Mouse (Mus musculus): ENCODE measurements around the gene Car10. TPM values are rescaled to one million over a fixed set of nuclear protein-coding genes. Genes with fewer than 3 reads are reported as not detected.
A peak's percentile ranks its signal among the peaks of the same experiment; 100 is the strongest.

Car10 gene
- polyA plus RNA-seq, 1 experiment from 2014 or later: 29.3 TPM

DNA sequence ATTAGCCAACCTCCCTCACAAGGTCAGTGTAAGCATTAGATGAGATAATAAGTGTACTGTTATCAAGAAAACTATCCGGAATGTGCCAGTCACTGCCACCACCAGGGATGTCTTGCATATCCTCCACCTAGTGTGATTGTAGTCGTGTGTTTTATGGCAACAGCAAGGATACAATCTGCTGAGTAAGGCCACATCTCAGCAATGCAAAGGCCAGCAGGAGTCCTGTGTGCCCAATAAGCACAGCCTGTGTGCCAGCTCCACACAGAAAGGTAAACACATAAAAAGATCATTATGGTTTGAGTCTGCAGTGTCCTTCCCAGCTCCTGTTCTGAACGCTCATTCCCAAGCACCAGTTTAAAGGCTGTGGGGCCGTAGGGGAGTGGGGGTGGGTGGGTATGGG, 386.8 kb downstream of the Car10 start:
- 84% methylated on average over 4 of the region's 4 CpGs for whole genome bisulfite sequencing
- Histone ChIP-seq H3K9me3 (no peaks in the 10 kb centered on the region), H3K27ac (no peak overlapping the region), H3K27me3 (no peaks in the 10 kb centered on the region), H3K9ac (no peak overlapping the region), H3K4me3 (no peak overlapping the region), H3K4me2 (no peak overlapping the region), H3K36me3 (no peaks in the 10 kb centered on the region), H3K4me1 (replicated peaks) (peaks cover 4% of the 10 kb centered on the region)
- ATAC-seq (ENCODE audit: low FRiP score): no peak

DNA sequence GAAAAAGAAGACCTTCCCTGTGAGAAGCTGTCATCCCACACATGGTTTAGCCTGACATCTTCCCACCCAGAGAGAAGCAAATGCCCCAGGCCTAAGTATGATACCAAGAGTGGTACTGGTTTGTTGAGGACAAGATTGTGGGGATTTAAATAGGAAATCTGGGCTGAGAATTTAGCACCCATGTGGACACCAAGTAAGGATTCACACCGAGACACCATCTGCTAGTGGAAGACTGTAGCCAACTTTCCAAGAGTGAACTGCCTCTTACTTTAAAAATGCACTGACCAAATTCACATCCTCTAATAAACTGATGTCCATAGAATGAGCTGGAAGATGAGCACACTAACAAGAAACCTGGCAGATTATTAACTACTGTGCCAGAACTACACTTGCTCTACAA, 389.2 kb downstream of the Car10 start:
- 96% methylated on average over 1 of the region's 1 CpGs for WGBS
- Histone ChIP-seq H3K9me3 (no peaks in the 10 kb centered on the region), H3K9ac (no peak overlapping the region), H3K4me1 (replicated peaks) (peaks cover 4% of the 10 kb centered on the region), H3K4me3 (no peak overlapping the region), H3K36me3 (no peaks in the 10 kb centered on the region), H3K4me2 (no peak overlapping the region), H3K27me3 (no peaks in the 10 kb centered on the region), H3K27ac (no peak overlapping the region)
- ATAC-seq (ENCODE audit: low FRiP score): no peak

DNA sequence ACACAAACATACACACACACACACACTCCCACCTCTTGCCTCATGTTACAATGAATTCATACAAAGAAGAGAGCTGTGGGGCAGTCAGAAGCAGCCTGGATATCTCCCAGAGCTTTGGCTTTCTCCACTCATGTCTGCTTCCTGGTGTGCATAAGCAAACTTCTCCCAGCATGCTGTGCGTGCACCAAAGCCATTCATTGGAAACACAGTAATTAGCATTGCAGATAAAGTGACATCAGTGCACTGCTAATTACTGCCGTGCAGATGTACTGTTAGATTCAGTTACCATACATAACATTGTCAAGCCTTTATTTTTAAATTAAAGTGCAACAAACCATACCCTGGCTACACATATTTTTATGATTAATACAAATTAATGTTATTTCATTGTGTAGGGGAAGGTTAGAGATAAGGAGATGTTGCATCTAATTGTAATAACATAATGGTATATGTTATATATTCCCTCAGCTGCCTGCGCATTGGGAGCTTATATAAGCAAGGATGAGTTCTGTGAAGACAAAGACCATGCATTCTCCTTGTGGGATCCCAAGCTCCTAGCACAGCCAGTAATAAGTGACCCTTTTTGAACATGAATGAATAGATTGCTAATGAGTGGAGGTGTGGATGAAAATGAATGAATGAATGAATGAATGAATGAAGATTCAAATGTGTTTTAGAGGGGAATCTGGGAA, 390.2 kb downstream of the Car10 start:
- no peaks in the 10 kb centered on the region for H3K27me3 ChIP-seq
- ATAC-seq (ENCODE audit: low FRiP score): no peak
- H3K27ac ChIP-seq: no peak overlapping the region
- H3K4me3 ChIP-seq: no peak overlapping the region
- H3K9ac ChIP-seq: no peak overlapping the region
- H3K4me2 ChIP-seq: no peak overlapping the region
- 54% methylated on average over 3 of the region's 3 CpGs for WGBS
- H3K36me3 ChIP-seq: no peaks in the 10 kb centered on the region
- no peaks in the 10 kb centered on the region for H3K9me3 ChIP-seq
- peaks cover 4% of the 10 kb centered on the region for H3K4me1 ChIP-seq (replicated peaks)

DNA sequence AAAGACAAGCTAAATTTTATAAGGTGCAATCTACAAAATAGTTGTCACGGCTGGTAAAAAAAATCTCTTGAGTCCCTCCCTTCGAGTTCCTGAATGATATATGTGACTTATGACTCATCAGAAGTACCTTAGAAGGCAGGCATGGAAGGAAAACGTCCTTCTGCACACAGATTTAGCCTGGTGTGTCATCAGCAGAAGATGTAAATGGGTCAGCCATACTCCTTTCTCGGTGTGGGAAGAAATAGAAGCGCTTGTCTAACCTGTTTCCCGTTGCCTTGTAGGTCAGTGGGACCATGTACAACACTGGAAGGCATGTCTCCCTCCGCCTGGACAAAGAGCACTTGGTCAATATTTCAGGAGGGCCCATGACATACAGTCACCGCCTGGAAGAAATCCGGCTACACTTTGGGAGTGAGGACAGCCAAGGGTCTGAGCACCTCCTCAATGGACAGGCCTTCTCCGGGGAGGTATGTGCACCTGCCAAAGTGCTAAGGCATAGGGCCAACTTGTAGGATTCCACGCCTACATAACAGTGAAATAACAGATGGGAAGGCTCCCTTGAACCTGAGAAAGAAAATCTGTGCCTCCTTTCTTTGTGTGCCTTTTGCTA, 392.5 kb downstream of the Car10 start:
- no peak for ATAC-seq (ENCODE audit: low FRiP score)
- WGBS: 85% methylated on average over 11 of the region's 11 CpGs
- peaks cover 8% of the 10 kb centered on the region for H3K4me1 ChIP-seq (replicated peaks)
- H3K27ac ChIP-seq: no peak overlapping the region
- no peaks in the 10 kb centered on the region for H3K36me3 ChIP-seq
- H3K9me3 ChIP-seq: no peaks in the 10 kb centered on the region
- no peak overlapping the region for H3K9ac ChIP-seq
- H3K4me3 ChIP-seq: no peak overlapping the region
- no peak overlapping the region for H3K4me2 ChIP-seq
- H3K27me3 ChIP-seq: no peaks in the 10 kb centered on the region

DNA sequence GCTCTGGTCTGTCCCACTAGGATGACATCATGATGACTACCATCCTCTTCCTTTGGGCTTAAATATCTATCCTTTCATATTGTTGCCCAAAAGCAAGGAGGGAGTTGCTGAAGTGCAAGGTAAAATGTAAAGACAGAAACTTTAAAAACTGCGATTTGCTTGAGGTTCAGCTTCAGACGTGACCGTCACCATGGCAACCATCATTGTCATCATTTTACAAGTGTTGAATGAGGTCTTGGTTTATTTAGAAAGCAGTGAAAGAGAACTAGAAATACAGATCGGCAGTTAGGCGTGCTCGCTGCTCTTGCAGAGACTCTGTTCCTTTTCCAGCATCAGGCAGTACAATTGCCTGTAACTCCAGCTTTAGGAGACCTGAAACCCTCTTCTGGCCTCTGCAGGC, 400.1 kb downstream of the Car10 start:
- H3K9ac ChIP-seq: no peak overlapping the region
- peaks cover 15% of the 10 kb centered on the region for H3K4me1 ChIP-seq (replicated peaks)
- H3K4me3 ChIP-seq: no peak overlapping the region
- no peaks in the 10 kb centered on the region for H3K36me3 ChIP-seq
- no peaks in the 10 kb centered on the region for H3K27me3 ChIP-seq
- no peak overlapping the region for H3K27ac ChIP-seq
- no peak for ATAC-seq (ENCODE audit: low FRiP score)
- H3K9me3 ChIP-seq: no peaks in the 10 kb centered on the region
- WGBS: 51% methylated on average over 6 of the region's 6 CpGs
- H3K4me2 ChIP-seq: no peak overlapping the region

DNA sequence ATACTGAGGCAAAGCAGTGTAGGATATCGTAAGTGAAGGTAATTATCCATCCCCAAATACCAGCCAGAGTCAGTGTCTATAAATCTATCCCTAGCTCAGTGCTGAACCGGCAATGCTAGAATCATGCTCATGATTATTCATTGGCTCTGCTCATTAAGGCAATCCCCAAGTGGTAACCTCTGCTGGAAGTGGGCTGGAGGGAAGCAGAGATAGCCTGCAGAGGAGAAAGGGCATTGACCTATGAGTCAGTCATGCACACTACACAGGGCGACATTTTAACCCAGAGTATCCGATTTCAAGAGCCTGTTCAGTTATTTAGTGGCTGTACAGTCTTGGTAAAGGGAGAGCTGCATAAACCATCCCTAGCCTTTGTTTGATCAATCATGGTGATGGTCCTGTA, 402.6 kb downstream of the Car10 start:
- 12% methylated on average over 4 of the region's 4 CpGs for WGBS
- Histone ChIP-seq H3K9ac (no peak overlapping the region), H3K4me1 (replicated peaks) (peaks cover 12% of the 10 kb centered on the region), H3K36me3 (no peaks in the 10 kb centered on the region), H3K4me2 (no peak overlapping the region), H3K27ac (peak overlapping the region; percentile 59), H3K27me3 (no peaks in the 10 kb centered on the region), H3K9me3 (no peaks in the 10 kb centered on the region), H3K4me3 (no peak overlapping the region)
- peak; percentile 72 for ATAC-seq (ENCODE audit: low FRiP score)

DNA sequence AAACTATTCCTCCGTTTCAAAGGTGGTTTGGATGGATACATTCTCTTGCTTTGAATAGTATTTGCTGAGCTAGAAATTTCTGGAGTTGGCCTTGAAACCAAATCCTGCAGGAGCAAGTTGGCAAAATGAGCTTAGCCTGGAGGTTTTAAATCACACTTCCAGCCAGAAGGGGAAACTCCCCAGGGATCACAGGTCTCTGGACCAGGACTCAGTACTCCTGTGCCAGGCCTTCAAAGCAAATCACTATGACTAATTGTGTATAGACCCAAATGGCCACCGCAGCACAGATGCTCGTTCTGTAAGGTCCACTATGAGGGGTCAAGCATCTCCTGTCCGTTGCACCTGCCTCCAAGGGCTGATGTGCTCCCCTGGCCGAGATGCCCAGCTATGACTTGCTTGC, 403.8 kb downstream of the Car10 start:
- WGBS: 75% methylated on average over 5 of the region's 5 CpGs

DNA sequence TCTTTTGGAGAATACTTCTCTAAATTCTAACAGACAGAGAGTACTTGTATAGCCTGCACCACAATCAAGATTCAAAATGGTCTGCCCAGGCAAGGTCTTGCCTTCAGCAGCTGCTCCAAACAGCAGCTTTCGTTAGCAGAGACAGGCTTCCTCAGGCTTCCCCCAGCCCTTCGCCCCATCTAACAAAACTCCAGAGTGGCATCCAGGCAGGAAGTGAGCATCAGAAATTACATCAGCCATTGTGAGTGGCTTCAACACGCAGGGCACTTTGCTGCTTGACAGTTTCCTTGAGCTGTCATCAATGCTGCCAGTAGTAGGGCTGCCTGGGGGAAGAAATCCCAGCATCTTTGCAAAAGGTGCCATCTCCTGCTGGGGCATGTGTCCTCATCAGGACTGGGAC, 405.0 kb downstream of the Car10 start:
- H3K4me3 ChIP-seq: no peak overlapping the region
- peaks cover 12% of the 10 kb centered on the region for H3K4me1 ChIP-seq (replicated peaks)
- no peaks in the 10 kb centered on the region for H3K36me3 ChIP-seq
- no peaks in the 10 kb centered on the region for H3K9me3 ChIP-seq
- no peak overlapping the region for H3K9ac ChIP-seq
- H3K27me3 ChIP-seq: no peaks in the 10 kb centered on the region
- ATAC-seq (ENCODE audit: low FRiP score): no peak
- WGBS: 83% methylated on average over 3 of the region's 3 CpGs
- no peak overlapping the region for H3K4me2 ChIP-seq
- H3K27ac ChIP-seq: no peak overlapping the region

More for the DNA sequence above, 403.8 kb downstream of the Car10 start:
- H3K27me3 ChIP-seq: no peaks in the 10 kb centered on the region
- no peaks in the 10 kb centered on the region for H3K36me3 ChIP-seq
- no peak overlapping the region for H3K4me3 ChIP-seq
- ATAC-seq (ENCODE audit: low FRiP score): no peak
- H3K9ac ChIP-seq: no peak overlapping the region
- H3K9me3 ChIP-seq: no peaks in the 10 kb centered on the region
- H3K4me2 ChIP-seq: no peak overlapping the region
- H3K4me1 ChIP-seq (replicated peaks): peaks cover 12% of the 10 kb centered on the region
- H3K27ac ChIP-seq: no peak overlapping the region

DNA sequence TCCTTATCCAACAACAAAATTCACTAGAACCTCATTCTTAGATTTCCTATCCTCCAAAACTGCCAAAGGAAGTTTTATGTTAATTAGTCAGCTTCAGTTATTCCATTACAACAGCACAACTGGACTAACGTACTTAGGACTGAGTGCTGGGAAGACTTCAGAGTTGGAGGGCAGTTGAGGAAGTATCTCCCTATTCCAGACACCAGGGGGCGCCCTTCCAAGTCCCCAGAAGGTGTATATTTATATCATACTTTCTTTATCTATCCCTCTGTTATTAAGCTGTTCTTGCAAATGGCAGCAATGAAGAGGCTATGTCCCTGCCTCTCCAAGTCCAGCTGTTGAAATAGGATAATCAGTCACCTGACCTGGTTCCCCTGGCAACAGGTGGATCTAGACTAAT, 405.6 kb downstream of the Car10 start:
- H3K9ac ChIP-seq: no peak overlapping the region
- peaks cover 12% of the 10 kb centered on the region for H3K4me1 ChIP-seq (replicated peaks)
- no peak for ATAC-seq (ENCODE audit: low FRiP score)
- no peaks in the 10 kb centered on the region for H3K9me3 ChIP-seq
- H3K4me3 ChIP-seq: no peak overlapping the region
- no peaks in the 10 kb centered on the region for H3K27me3 ChIP-seq
- H3K27ac ChIP-seq: no peak overlapping the region
- 38% methylated on average over 2 of the region's 2 CpGs for WGBS
- H3K36me3 ChIP-seq: no peaks in the 10 kb centered on the region
- H3K4me2 ChIP-seq: no peak overlapping the region

DNA sequence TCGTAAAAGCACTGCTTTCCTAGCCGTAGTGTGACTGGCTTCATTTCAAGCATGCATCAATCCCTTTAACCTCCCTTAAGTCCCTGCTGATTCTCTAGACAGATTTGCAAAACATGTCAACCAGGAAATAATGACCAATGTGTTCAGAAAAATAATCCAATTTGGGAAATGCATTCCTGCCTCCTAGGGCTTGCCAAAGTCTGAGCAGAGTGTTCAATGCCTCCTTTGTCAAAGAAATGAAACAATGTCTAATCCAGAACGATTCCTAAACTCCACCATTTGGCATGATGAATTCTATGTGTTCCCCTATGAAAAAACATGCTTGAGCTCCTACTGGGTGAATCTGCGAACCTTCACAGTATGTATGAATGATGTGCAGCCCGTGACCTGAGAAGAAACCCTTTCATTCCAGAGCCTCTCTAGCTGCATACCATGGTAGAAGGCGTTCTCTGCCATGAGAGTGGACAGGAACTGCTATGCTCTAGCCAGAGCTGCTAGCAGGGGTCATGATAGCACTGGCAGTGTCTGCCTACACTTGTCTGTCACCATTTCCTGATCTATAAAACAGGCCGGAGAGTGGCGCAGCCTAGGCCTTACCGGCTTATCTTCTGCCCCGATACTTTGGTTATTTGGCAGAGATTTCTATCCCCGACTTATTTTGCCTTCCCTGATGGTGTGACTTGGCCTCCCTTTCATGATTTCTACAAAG, 411.9 kb downstream of the Car10 start:
- no peak overlapping the region for H3K4me3 ChIP-seq
- H3K4me1 ChIP-seq (replicated peaks): no peaks in the 10 kb centered on the region
- no peaks in the 10 kb centered on the region for H3K27me3 ChIP-seq
- 75% methylated on average over 11 of the region's 11 CpGs for WGBS
- no peak overlapping the region for H3K9ac ChIP-seq
- no peaks in the 10 kb centered on the region for H3K9me3 ChIP-seq
- no peak overlapping the region for H3K4me2 ChIP-seq
- no peak overlapping the region for H3K27ac ChIP-seq
- ATAC-seq (ENCODE audit: low FRiP score): no peak
- no peaks in the 10 kb centered on the region for H3K36me3 ChIP-seq

DNA sequence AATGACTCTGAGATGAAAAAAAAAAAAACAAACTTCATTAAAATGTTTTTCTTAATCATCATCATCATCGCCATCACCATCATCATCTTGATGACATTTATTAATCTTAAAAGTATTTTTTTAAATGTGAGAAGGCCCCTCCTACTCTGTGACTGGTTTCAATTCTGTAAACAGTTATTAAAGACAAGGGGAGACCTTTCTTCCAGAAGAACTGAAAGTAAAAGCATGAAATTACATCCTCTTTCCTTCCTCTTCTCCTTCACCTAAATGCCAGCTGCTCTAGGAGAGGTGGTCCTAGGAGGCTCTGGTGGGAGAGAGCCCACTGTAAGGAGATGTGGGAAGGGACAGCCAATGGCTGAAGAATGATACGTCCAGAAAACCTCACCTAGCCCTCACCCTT, 415.0 kb downstream of the Car10 start:
- H3K4me2 ChIP-seq: no peak overlapping the region
- no peaks in the 10 kb centered on the region for H3K27me3 ChIP-seq
- 86% methylated on average over 2 of the region's 2 CpGs for WGBS
- H3K27ac ChIP-seq: no peak overlapping the region
- H3K4me1 ChIP-seq (replicated peaks): no peaks in the 10 kb centered on the region
- ATAC-seq (ENCODE audit: low FRiP score): no peak
- H3K36me3 ChIP-seq: no peaks in the 10 kb centered on the region
- no peak overlapping the region for H3K4me3 ChIP-seq
- H3K9me3 ChIP-seq: no peaks in the 10 kb centered on the region
- H3K9ac ChIP-seq: no peak overlapping the region

DNA sequence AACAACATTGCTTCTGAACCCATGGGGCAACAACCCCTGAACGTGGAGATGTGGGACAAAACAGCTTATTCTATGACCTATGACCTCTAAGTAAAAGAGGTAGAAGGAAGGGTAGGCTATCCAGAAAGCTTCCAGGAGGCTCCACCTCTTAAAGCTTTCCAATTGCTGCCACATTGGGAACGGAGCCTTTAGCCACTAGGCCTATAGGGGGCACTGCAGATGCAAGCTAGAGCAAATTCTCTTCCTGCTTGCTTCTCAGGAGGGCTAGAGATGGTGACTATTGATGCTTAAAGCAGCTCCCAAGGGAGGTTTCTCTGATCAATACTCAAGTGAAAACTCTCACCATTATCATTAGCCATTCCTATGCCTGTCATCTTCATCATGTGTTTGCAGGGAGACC, 416.6 kb downstream of the Car10 start:
- H3K27me3 ChIP-seq: no peaks in the 10 kb centered on the region
- H3K36me3 ChIP-seq: no peaks in the 10 kb centered on the region
- WGBS: 30% methylated on average over 2 of the region's 2 CpGs
- no peak overlapping the region for H3K4me2 ChIP-seq
- no peak overlapping the region for H3K9ac ChIP-seq
- H3K27ac ChIP-seq: no peak overlapping the region
- H3K9me3 ChIP-seq: no peaks in the 10 kb centered on the region
- no peaks in the 10 kb centered on the region for H3K4me1 ChIP-seq (replicated peaks)
- no peak overlapping the region for H3K4me3 ChIP-seq
- no peak for ATAC-seq (ENCODE audit: low FRiP score)

DNA sequence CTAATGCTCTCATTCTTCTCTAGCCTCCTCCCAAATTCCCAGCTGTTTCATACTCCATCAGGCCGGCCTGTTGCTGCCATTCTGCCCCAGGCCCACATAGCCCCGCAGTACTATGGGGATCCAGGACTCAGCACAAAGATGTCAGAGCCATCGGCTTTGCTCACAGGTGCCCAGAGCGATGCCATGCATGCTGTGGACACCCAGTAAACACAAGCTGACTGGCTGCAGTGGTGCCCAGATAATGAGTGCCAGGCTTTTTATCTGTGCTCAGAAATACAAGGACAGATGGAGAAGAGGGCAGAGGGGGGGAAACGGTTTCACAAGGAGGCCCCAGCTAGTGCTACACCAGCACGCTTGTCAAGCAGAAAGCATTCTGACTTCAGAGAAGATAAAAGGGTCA, 417.7 kb downstream of the Car10 start:
- WGBS: 78% methylated on average over 6 of the region's 6 CpGs
- no peak overlapping the region for H3K4me2 ChIP-seq
- no peaks in the 10 kb centered on the region for H3K36me3 ChIP-seq
- no peak overlapping the region for H3K9ac ChIP-seq
- ATAC-seq (ENCODE audit: low FRiP score): no peak
- no peak overlapping the region for H3K27ac ChIP-seq
- no peaks in the 10 kb centered on the region for H3K9me3 ChIP-seq
- H3K4me3 ChIP-seq: no peak overlapping the region
- H3K4me1 ChIP-seq (replicated peaks): no peaks in the 10 kb centered on the region
- no peaks in the 10 kb centered on the region for H3K27me3 ChIP-seq
